Mouse (Mus musculus) heart, adult 2 months (tissue): ENCODE data around the gene Mmrn2.

Experiments
- CTCF ChIP-seq: fragments of 200-600 bp; IDR thresholded peaks from 2 replicates; pipeline ENCODE4 v1.8.1; 2022; ENCODE audit warnings: antibody characterized with exemption, mild to moderate bottlenecking, moderate library complexity
- POLR2A ChIP-seq: fragments of 200-500 bp; IDR thresholded peaks from 2 replicates; pipeline ENCODE4 v1.6.1; 2011; ENCODE audit warnings: mild to moderate bottlenecking, low read depth, low read length, control low read depth; ENCODE audit not compliant: insufficient read depth

GRCm38 (mm10) chr14:34440526-34441066 is 65.3 kb downstream of the Mmrn2 start:
- TF ChIP-seq CTCF, result no peak
- no peak for TF ChIP-seq POLR2A
